In the genomic region with DNA sequence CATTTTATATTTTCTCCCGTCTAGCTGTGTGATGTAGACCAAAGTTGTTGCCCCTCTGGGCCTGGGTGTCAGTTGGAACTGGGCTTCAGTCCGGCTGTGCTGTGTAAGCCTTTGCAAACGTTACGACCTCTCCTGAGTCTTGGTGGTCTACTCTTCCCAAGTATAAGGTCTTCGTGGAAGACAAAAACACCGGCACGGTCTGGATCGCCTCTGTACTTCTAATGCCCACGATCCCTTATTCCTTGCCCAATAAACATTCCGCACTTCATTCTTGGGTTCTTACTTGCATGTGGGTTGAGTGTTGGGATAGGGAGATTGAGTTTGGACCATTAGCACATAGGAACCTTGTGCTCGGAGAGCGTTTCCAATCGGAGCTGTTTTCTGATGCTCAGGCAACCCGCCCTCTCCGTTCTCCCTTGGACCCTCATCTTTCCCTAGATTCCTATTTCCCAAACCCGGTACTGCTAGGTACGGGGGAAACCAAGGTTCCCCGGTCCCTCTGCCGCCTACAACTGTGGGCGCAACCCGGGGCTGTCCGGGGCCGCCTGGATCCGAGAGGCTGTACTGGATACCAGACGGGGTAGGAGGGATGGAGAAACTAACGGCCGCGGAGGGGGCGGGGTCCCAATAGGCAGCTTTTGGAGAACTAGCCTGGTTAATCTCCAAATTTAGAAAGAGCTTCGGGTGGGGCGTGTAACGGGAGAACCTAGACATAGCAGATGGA, we compare ENCODE assay signal across 10 mouse cellular contexts. TPM values are rescaled to one million over a fixed set of nuclear protein-coding genes. Genes with fewer than 3 reads are reported as not detected.
A peak's percentile ranks its signal among the peaks of the same experiment; 100 is the strongest.
DNase-seq lines count a peak whose midpoint lies in the region; ATAC-seq lines count a peak whose summit lies in the region.
"Had no signal": no experiment of that assay in that cellular context is flagged by ENCODE, and none has a peak within 500 bp of the region (broad histone marks: within the 10 kb centered on the region; RNA-seq: fewer than 3 reads in every experiment).

No protein-coding gene starts in this region.

- 7% methylated on average over 32 of the region's 32 CpGs for WGBS in heart, embryonic 10.5 days
- whole genome bisulfite sequencing in intestine, embryonic 14.5 days = 11% methylated on average over 32 of the region's 32 CpGs
- WGBS in neural tube, embryonic 13.5 days = 7% methylated on average over 32 of the region's 32 CpGs

- DNase-seq in heart, embryonic 10.5 days (ENCODE audit: low spot score) = no peak
- no peak for DNase-seq in heart, postnatal 4 days
- DNase-seq in right cerebral cortex, postnatal 25 days = peak; percentile 57
- no peak for DNase-seq in right cerebral cortex, postnatal 4 days
- peak; percentile 69 for DNase-seq in intestine, embryonic 14.5 days (ENCODE audit: low spot score)
- DNase-seq in gastrocnemius, adult 18-20 months (ENCODE audit: low spot score) = no peak
- no peak for DNase-seq in frontal cortex, postnatal 25 days (ENCODE audit: low spot score in 2 of 2)

- H3K36me3 ChIP-seq in heart, embryonic 10.5 days = no peaks in the 10 kb centered on the region
- H3K36me3 ChIP-seq in intestine, embryonic 14.5 days (ENCODE audit: control insufficient read depth, insufficient read depth, low read length) = no peaks in the 10 kb centered on the region
- peaks cover 3% of the 10 kb centered on the region; the same call in 1 of the 2 replicates for H3K36me3 ChIP-seq in neural tube, embryonic 13.5 days

- H3K4me2 ChIP-seq in intestine, embryonic 14.5 days (ENCODE audit: low read length) = peak overlapping the region; percentile 92
- peak overlapping the region; percentile 85 for H3K4me2 ChIP-seq in neural tube, embryonic 13.5 days

- ATAC-seq in intestine, embryonic 14.5 days (replicated peaks; ENCODE audit: low FRiP score, low TSS enrichment, low read depth) = no peak
- ATAC-seq in neural tube, embryonic 13.5 days (ENCODE audit: low read depth) = no peak

- peaks cover 70% of the 10 kb centered on the region for H3K27me3 ChIP-seq in heart, embryonic 10.5 days (ENCODE audit: insufficient read depth, poor library complexity, severe bottlenecking)
- peaks cover 60% of the 10 kb centered on the region for H3K27me3 ChIP-seq in intestine, embryonic 14.5 days (replicated peaks; ENCODE audit: control insufficient read depth, insufficient read depth, low read length)
- peaks cover 61% of the 10 kb centered on the region for H3K27me3 ChIP-seq in neural tube, embryonic 13.5 days
- H3K27me3 ChIP-seq: CH12.LX had no signal

- H3K27ac ChIP-seq in heart, embryonic 10.5 days = no peak overlapping the region
- no peak overlapping the region for H3K27ac ChIP-seq in intestine, embryonic 14.5 days (ENCODE audit: low read depth)
- no peak overlapping the region for H3K27ac ChIP-seq in neural tube, embryonic 13.5 days (replicated peaks)

- H3K9ac ChIP-seq in intestine, embryonic 14.5 days (ENCODE audit: low read length) = peak overlapping the region; percentile 29; the same call in 1 of the 2 replicates
- peak overlapping the region; percentile 86 for H3K9ac ChIP-seq in neural tube, embryonic 13.5 days

- H3K4me3 ChIP-seq in heart, embryonic 10.5 days = peak overlapping the region; percentile 92
- peak overlapping the region; percentile 76 for H3K4me3 ChIP-seq in intestine, embryonic 14.5 days (ENCODE audit: low read depth, low read length)
- H3K4me3 ChIP-seq in neural tube, embryonic 13.5 days = peak overlapping the region; percentile 63

- peaks cover 41% of the 10 kb centered on the region for H3K4me1 ChIP-seq in heart, embryonic 10.5 days
- peaks cover 33% of the 10 kb centered on the region for H3K4me1 ChIP-seq in intestine, embryonic 14.5 days (replicated peaks; ENCODE audit: control insufficient read depth, insufficient read depth, low read length)
- peaks cover 70% of the 10 kb centered on the region for H3K4me1 ChIP-seq in neural tube, embryonic 13.5 days (replicated peaks)

- no peaks in the 10 kb centered on the region for H3K9me3 ChIP-seq in heart, embryonic 10.5 days
- no peaks in the 10 kb centered on the region for H3K9me3 ChIP-seq in intestine, embryonic 14.5 days (ENCODE audit: control insufficient read depth, low read length)
- no peaks in the 10 kb centered on the region for H3K9me3 ChIP-seq in neural tube, embryonic 13.5 days

RNA-seq across cellular contexts. Expression of a gene that starts 2.3 kb away (rescaled TPM):
- 17.6 and 21.4 TPM in 2 replicates for polyA plus RNA-seq in heart, embryonic 10.5 days (2016; fragmentation: Nextera tagmentation; extraction: Ambion mirVana)
- total RNA-seq in heart, postnatal 4 days (2021) = 10 to 100 TPM; 12.2 to 13.2 TPM
- 38.3 and 40.1 TPM in 2 replicates for polyA plus RNA-seq in intestine, embryonic 14.5 days (2014; fragmentation: Nextera tagmentation; extraction: Ambion mirVana)
- 69.9 and 81.4 TPM in 2 replicates for polyA plus RNA-seq in neural tube, embryonic 13.5 days (2015; fragmentation: Nextera tagmentation; extraction: Ambion mirVana)
- 1 to 10 TPM; 2.4 to 3.7 TPM for total RNA-seq in gastrocnemius, adult 18-20 months (2021)

RNA-seq across cellular contexts. Expression of a gene that starts 8.3 kb away (rescaled TPM):
- polyA plus RNA-seq in heart, embryonic 10.5 days (2016; fragmentation: Nextera tagmentation; extraction: Ambion mirVana) = 107 and 121 TPM in 2 replicates
- 100 to 1,000 TPM; 136 to 145 TPM for total RNA-seq in heart, postnatal 4 days (2021)
- 129 and 133 TPM in 2 replicates for polyA plus RNA-seq in intestine, embryonic 14.5 days (2014; fragmentation: Nextera tagmentation; extraction: Ambion mirVana)
- polyA plus RNA-seq in neural tube, embryonic 13.5 days (2015; fragmentation: Nextera tagmentation; extraction: Ambion mirVana) = 105 and 112 TPM in 2 replicates
- 10 to 100 TPM; 39.0 to 49.6 TPM for total RNA-seq in gastrocnemius, adult 18-20 months (2021)

RNA-seq across cellular contexts. Expression of a gene that starts 15.4 kb away (rescaled TPM):
- 3.9 and 4.5 TPM in 2 replicates for polyA plus RNA-seq in heart, embryonic 10.5 days (2016; fragmentation: Nextera tagmentation; extraction: Ambion mirVana)
- 1 to 10 TPM; 5.4 to 6.0 TPM for total RNA-seq in heart, postnatal 4 days (2021)
- polyA plus RNA-seq in intestine, embryonic 14.5 days (2014; fragmentation: Nextera tagmentation; extraction: Ambion mirVana) = 4.8 and 6.3 TPM in 2 replicates
- polyA plus RNA-seq in neural tube, embryonic 13.5 days (2015; fragmentation: Nextera tagmentation; extraction: Ambion mirVana) = 8.3 and 9.1 TPM in 2 replicates
- total RNA-seq in gastrocnemius, adult 18-20 months (2021) = 1 to 10 TPM; 2.7 to 2.8 TPM

RNA-seq across cellular contexts. Expression of a gene that starts 19.7 kb away (rescaled TPM):
- polyA plus RNA-seq in heart, embryonic 10.5 days (2016; fragmentation: Nextera tagmentation; extraction: Ambion mirVana) = not detected in 2 replicates
- under 1 TPM in 1 of 2 experiments, not detected in 1; 0.57 TPM for total RNA-seq in heart, postnatal 4 days (2021)
- polyA plus RNA-seq in intestine, embryonic 14.5 days (2014; fragmentation: Nextera tagmentation; extraction: Ambion mirVana) = not detected in 2 replicates
- polyA plus RNA-seq in neural tube, embryonic 13.5 days (2015; fragmentation: Nextera tagmentation; extraction: Ambion mirVana) = not detected in 2 replicates
- total RNA-seq in gastrocnemius, adult 18-20 months (2021) = not detected
- total RNA-seq: CH12.LX; hematopoietic stem cell, adult 5-6 weeks had no signal

RNA-seq across cellular contexts. Expression of a gene that starts 26.4 kb away (rescaled TPM):
- 53.8 and 57.3 TPM in 2 replicates for polyA plus RNA-seq in heart, embryonic 10.5 days (2016; fragmentation: Nextera tagmentation; extraction: Ambion mirVana)
- 100 to 1,000 TPM; 171 to 183 TPM for total RNA-seq in heart, postnatal 4 days (2021)
- polyA plus RNA-seq in intestine, embryonic 14.5 days (2014; fragmentation: Nextera tagmentation; extraction: Ambion mirVana) = 57.8 and 65.1 TPM in 2 replicates
- 76.4 and 89.3 TPM in 2 replicates for polyA plus RNA-seq in neural tube, embryonic 13.5 days (2015; fragmentation: Nextera tagmentation; extraction: Ambion mirVana)
- total RNA-seq in gastrocnemius, adult 18-20 months (2021) = 100 to 1,000 TPM; 161 to 183 TPM

Comparison
In these comparisons a context has a peak if more than half of its experiments do, and no peak if none do; other contexts are left out.
1. DNase-seq: peak in right cerebral cortex, postnatal 25 days (single experiment) and intestine, embryonic 14.5 days (single experiment); none in heart, embryonic 10.5 days (single experiment), heart, postnatal 4 days (single experiment), right cerebral cortex, postnatal 4 days (single experiment), gastrocnemius, adult 18-20 months (single experiment) and frontal cortex, postnatal 25 days (0 of 2).
2. Peak in every context shown above with its lines, with median percentiles within 50 percentile points of each other: H3K4me3 ChIP-seq.